Mouse (Mus musculus): ENCODE measurements at regions not wholly inside any gene's neighbourhood (a gene's known extent, or its start where the extent isn't known, plus 50 kb on each side); places are given as distances from the start of the nearest gene placed in this dataset.

DNA sequence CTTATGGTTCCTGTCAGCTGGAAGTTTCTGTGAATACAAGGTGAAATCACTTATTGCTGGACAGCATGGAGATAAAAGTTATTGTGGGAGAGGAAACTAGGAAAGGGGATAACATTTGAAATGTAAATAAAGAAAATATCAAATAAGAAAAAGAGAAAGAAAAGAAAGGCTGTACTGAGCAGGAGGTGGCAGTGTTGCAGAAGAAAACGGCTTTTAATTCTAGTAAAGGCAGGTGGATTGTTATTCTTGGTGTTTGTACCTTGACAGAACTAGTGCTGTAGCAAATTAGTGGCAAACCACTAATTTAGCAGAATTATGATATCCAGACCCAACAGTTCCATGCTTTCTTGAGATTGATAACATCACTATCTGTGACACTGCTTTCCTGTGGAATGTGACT is 52.6 kb downstream of the Gm10358 start:
- Histone ChIP-seq H3K27me3 (ENCODE audit: control insufficient read depth, insufficient read depth, low read length) (no peaks in the 10 kb centered on the region), H3K27ac (ENCODE audit: insufficient read depth, low read length) (no peak overlapping the region), H3K4me3 (replicated peaks; ENCODE audit: insufficient read depth, low read depth, low read length) (no peak overlapping the region), H3K4me1 (ENCODE audit: control insufficient read depth, insufficient read depth, low read length) (no peaks in the 10 kb centered on the region)
- WGBS = 59% methylated on average over 1 of the region's 1 CpGs
- DNase-seq = no peak
- TF ChIP-seq CTCF (IDR thresholded peaks at IDR 0.05; ENCODE audit: borderline replicate concordance, insufficient read depth, low read depth, low read length) (no peak), POLR2A (IDR thresholded peaks at IDR 0.05; ENCODE audit: borderline replicate concordance, insufficient read depth, low read length) (no peak)

DNA sequence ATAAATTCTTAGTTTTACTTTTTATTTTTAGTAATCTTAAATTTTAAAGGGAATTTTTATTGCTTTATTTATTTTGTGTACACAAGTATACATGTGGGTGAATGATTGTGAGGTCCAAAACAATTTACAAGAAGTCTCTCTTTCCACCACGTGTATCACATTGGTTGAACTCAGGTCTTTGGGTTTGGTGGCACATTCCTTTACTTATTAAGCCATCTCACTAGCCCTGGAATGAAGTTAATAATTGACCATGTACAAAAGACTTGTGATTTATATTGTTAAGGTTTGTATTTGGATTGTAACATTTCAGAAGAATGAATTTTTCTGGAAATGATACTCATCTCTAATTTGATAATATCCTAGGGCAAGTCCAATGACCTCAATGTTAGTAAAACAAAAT is 56.2 kb downstream of the Gm10358 start:
- no peak for TF ChIP-seq CTCF (IDR thresholded peaks at IDR 0.05; ENCODE audit: borderline replicate concordance, insufficient read depth, low read depth, low read length)
- no peak for TF ChIP-seq POLR2A (IDR thresholded peaks at IDR 0.05; ENCODE audit: borderline replicate concordance, insufficient read depth, low read length)
- 59% methylated on average over 1 of the region's 1 CpGs for WGBS
- Histone ChIP-seq H3K4me3 (replicated peaks; ENCODE audit: insufficient read depth, low read depth, low read length) (no peak overlapping the region), H3K4me1 (ENCODE audit: control insufficient read depth, insufficient read depth, low read length) (no peaks in the 10 kb centered on the region), H3K27me3 (ENCODE audit: control insufficient read depth, insufficient read depth, low read length) (no peaks in the 10 kb centered on the region), H3K27ac (ENCODE audit: insufficient read depth, low read length) (no peak overlapping the region)
- DNase-seq = no peak

DNA sequence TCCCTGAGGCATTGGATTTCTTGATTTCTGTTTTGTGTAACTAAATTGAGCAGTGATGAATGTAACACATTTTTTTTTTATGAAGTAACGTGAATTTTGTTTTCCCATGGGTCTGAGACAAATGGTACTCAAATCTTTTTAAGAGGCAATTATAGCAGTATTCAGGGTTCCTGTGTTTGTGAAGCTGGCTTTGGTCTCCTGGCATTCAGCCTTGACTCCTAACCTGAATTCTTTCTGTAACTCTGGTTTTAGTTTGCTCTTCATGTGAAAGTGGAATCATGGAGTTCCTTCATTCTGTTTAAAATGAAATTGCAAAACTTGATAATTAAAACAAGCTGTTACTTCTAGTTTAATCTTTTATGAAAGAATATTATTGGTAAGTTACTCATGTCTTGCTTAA is 58.3 kb downstream of the Gm10358 start:
- no peaks in the 10 kb centered on the region for H3K4me1 ChIP-seq (ENCODE audit: control insufficient read depth, insufficient read depth, low read length)
- H3K27me3 ChIP-seq (ENCODE audit: control insufficient read depth, insufficient read depth, low read length) = no peaks in the 10 kb centered on the region
- no peak overlapping the region for H3K27ac ChIP-seq (ENCODE audit: insufficient read depth, low read length)
- TF ChIP-seq CTCF (IDR thresholded peaks at IDR 0.05; ENCODE audit: borderline replicate concordance, insufficient read depth, low read depth, low read length) (no peak), POLR2A (IDR thresholded peaks at IDR 0.05; ENCODE audit: borderline replicate concordance, insufficient read depth, low read length) (no peak)
- WGBS = 38% methylated on average over 1 of the region's 1 CpGs
- H3K4me3 ChIP-seq (replicated peaks; ENCODE audit: insufficient read depth, low read depth, low read length) = no peak overlapping the region
- DNase-seq = no peak

DNA sequence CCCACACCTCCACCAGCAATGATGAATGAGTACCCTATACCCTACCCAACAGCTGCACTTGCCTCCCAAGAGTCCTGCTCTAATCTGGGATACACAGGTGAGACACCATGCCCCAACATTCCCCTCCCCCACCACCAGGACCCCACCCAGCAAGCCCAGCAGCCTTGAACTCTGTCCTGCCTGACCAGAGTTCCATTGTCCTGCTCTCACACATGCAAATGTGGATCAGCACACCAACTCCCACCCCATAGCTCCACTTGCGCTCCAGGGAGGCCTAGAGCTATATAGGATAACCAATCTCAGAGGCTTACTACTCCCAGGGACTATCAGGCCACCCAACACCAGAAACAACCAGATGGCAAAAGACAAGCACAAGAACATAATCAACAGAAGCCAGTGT is 85.8 kb downstream of the Gm10358 start:
- H3K27me3 ChIP-seq (ENCODE audit: control insufficient read depth, insufficient read depth, low read length) = no peaks in the 10 kb centered on the region
- no peak overlapping the region for H3K4me3 ChIP-seq (replicated peaks; ENCODE audit: insufficient read depth, low read depth, low read length)
- no peak for DNase-seq
- TF ChIP-seq CTCF (IDR thresholded peaks at IDR 0.05; ENCODE audit: borderline replicate concordance, insufficient read depth, low read depth, low read length) = no peak
- no peak for TF ChIP-seq POLR2A (IDR thresholded peaks at IDR 0.05; ENCODE audit: borderline replicate concordance, insufficient read depth, low read length)
- no peaks in the 10 kb centered on the region for H3K4me1 ChIP-seq (ENCODE audit: control insufficient read depth, insufficient read depth, low read length)
- no peak overlapping the region for H3K27ac ChIP-seq (ENCODE audit: insufficient read depth, low read length)
- WGBS = 71% methylated on average over 1 of the region's 1 CpGs

DNA sequence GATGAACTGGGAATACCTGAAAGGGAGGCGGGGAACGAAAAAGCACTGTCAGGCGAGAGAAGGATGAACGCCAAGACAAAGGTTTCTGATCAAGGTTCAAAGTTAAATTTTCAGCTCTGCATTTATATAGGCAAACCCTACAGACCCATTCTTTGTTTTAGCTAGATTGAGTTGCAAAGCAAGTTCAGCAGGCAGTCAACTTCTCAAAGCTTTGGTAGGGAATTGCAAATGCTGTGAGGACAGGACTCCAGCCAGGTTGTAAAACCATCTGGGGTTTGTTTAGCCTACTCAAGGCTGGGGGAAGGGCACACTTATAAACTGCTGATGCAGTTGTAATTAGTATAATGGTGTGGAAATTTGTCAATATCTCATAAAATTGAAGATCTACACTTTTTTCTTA is 87.9 kb downstream of the Gm10358 start:
- H3K27me3 ChIP-seq (ENCODE audit: control insufficient read depth, insufficient read depth, low read length) = no peaks in the 10 kb centered on the region
- WGBS = 33% methylated on average over 4 of the region's 4 CpGs
- no peak overlapping the region for H3K27ac ChIP-seq (ENCODE audit: insufficient read depth, low read length)
- no peak overlapping the region for H3K4me3 ChIP-seq (replicated peaks; ENCODE audit: insufficient read depth, low read depth, low read length)
- DNase-seq = no peak
- H3K4me1 ChIP-seq (ENCODE audit: control insufficient read depth, insufficient read depth, low read length) = no peaks in the 10 kb centered on the region
- TF ChIP-seq CTCF (IDR thresholded peaks at IDR 0.05; ENCODE audit: borderline replicate concordance, insufficient read depth, low read depth, low read length) (no peak), POLR2A (IDR thresholded peaks at IDR 0.05; ENCODE audit: borderline replicate concordance, insufficient read depth, low read length) (no peak)

DNA sequence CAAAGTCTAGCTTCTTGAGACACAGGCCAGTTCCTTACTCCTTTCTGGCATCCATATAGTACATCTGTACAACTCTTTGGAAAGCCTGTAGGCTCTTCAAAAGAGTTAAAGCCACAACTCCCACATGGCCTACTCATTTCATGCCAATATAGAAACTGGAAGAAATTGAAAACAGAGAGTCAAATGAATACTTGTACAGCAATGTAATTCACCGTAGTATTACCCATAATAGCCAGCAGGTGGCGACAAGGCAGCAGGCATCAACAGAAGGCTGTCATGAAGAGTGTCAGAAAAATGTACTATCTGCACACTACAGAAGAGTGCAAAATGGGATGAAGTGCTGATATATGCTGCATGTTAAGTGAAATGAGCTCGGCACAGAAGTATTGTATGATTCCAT is 90.5 kb downstream of the Gm10358 start:
- Histone ChIP-seq H3K4me3 (replicated peaks; ENCODE audit: insufficient read depth, low read depth, low read length) (no peak overlapping the region), H3K27ac (ENCODE audit: insufficient read depth, low read length) (no peak overlapping the region), H3K4me1 (ENCODE audit: control insufficient read depth, insufficient read depth, low read length) (no peaks in the 10 kb centered on the region), H3K27me3 (ENCODE audit: control insufficient read depth, insufficient read depth, low read length) (no peaks in the 10 kb centered on the region)
- no peak for TF ChIP-seq POLR2A (IDR thresholded peaks at IDR 0.05; ENCODE audit: borderline replicate concordance, insufficient read depth, low read length)
- TF ChIP-seq CTCF (IDR thresholded peaks at IDR 0.05; ENCODE audit: borderline replicate concordance, insufficient read depth, low read depth, low read length) = peak; percentile 62
- 9% methylated on average over 3 of the region's 3 CpGs for WGBS
- peak; percentile 5 to 8 for DNase-seq

DNA sequence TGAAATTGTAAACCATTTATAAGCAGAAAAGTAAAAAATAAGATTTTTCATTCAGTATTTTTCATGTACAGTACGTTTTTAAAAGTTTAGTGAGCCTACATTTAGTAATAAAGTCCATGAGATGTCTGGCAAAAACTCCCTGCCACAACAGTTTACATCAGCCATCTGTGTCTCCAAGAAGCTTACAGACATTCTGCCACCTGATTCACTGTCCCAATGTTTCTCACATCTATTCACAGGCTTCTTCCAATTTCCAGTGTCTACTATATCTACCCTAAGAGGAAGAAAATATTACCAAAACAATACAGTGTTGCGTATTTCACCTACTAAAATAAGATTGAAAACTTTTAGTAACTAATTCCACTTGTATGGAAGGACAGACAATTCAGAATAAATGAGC is 95.7 kb downstream of the Rasd2 start:
- no peak for DNase-seq
- WGBS = 71% methylated on average over 2 of the region's 2 CpGs
- Histone ChIP-seq H3K4me3 (replicated peaks; ENCODE audit: insufficient read depth, low read depth, low read length) (no peak overlapping the region), H3K4me1 (ENCODE audit: control insufficient read depth, insufficient read depth, low read length) (no peaks in the 10 kb centered on the region), H3K27ac (ENCODE audit: insufficient read depth, low read length) (no peak overlapping the region), H3K27me3 (ENCODE audit: control insufficient read depth, insufficient read depth, low read length) (no peaks in the 10 kb centered on the region)
- no peak for TF ChIP-seq CTCF (IDR thresholded peaks at IDR 0.05; ENCODE audit: borderline replicate concordance, insufficient read depth, low read depth, low read length)
- no peak for TF ChIP-seq POLR2A (IDR thresholded peaks at IDR 0.05; ENCODE audit: borderline replicate concordance, insufficient read depth, low read length)

DNA sequence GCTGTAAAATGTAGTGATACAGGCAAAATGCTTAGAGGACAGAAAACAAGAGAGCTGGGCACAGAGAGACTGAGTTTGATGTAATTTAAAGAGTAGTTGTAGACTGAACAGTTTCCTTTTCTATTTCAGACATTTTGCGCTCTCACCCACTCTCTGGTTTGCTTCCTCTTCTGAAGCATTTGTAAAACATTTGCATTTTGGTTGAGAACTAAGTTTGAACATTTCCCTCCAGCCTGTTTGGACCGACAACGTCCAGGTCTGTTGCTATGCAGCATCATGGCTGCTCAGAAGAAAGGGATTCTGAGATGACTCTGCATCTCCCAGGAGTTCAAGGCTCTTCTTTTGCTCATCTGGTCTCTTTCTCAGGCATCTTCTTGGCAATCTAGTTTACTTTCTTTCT is 78.2 kb downstream of the Rasd2 start:
- H3K4me1 ChIP-seq (ENCODE audit: control insufficient read depth, insufficient read depth, low read length) = no peaks in the 10 kb centered on the region
- H3K27me3 ChIP-seq (ENCODE audit: control insufficient read depth, insufficient read depth, low read length) = no peaks in the 10 kb centered on the region
- DNase-seq = no peak
- no peak overlapping the region for H3K4me3 ChIP-seq (replicated peaks; ENCODE audit: insufficient read depth, low read depth, low read length)
- H3K27ac ChIP-seq (ENCODE audit: insufficient read depth, low read length) = no peak overlapping the region
- 77% methylated on average over 3 of the region's 3 CpGs for WGBS
- TF ChIP-seq POLR2A (IDR thresholded peaks at IDR 0.05; ENCODE audit: borderline replicate concordance, insufficient read depth, low read length) (no peak), CTCF (IDR thresholded peaks at IDR 0.05; ENCODE audit: borderline replicate concordance, insufficient read depth, low read depth, low read length) (no peak)
